Mouse (Mus musculus) monocyte, adult 5-6 weeks (primary cell): Measurements from ENCODE around the gene Coa3. TPM values are rescaled to one million over a fixed set of nuclear protein-coding genes. Genes with fewer than 3 reads are reported as not detected.

Experiments
- ATAC-seq: fragments of 153-309, 156-312 bp; replicated peaks from 2 replicates; pipeline ENCODE4 v1.8.0; 2017; ENCODE audit warnings: mild to moderate bottlenecking; ENCODE audit not compliant: low TSS enrichment, insufficient number of reproducible peaks, severe bottlenecking, poor library complexity, low FRiP score
- total RNA-seq: library from RNA; stranded (forward); fragments of 200-1000, 200-491, 200-594 nt; gene quantifications from 3 replicates; pipeline ENCODE4 v1.2.3, GENCODE M21; 2017

The Coa3 gene
- total RNA-seq, 1 experiment from 2014 or later: 43.1 TPM

GRCm38 (mm10) chr11:101291231-101291630 is 12.3 kb upstream of the Coa3 start:
- ATAC-seq: no peak

GRCm38 (mm10) chr11:101287306-101287705 is 8.4 kb upstream of the Coa3 start:
- peak; percentile 43; the same call in 1 of the 2 replicates for ATAC-seq

- ATAC-seq: no peak
Measured at GRCm38 (mm10) chr11:101283805-101284204, 4.9 kb upstream of the Coa3 start.

GRCm38 (mm10) chr11:101282896-101283295 is 4.0 kb upstream of the Coa3 start:
- no peak for ATAC-seq

GRCm38 (mm10) chr11:101280837-101281236 is 1.9 kb upstream of the Coa3 start:
- no peak for ATAC-seq

GRCm38 (mm10) chr11:101279193-101279569 is 267 bp upstream of the Coa3 start:
- ATAC-seq: no peak

- no peak for ATAC-seq
Measured at GRCm38 (mm10) chr11:101277381-101278222, 1.3 kb downstream of the Coa3 start.

- no peak for ATAC-seq
Measured at GRCm38 (mm10) chr11:101276319-101277070, 2.4 kb downstream of the Coa3 start.

GRCm38 (mm10) chr11:101275309-101275708 is 3.6 kb downstream of the Coa3 start:
- no peak for ATAC-seq

- ATAC-seq: no peak
Measured at GRCm38 (mm10) chr11:101272446-101272845, 6.5 kb downstream of the Coa3 start.

GRCm38 (mm10) chr11:101269577-101270116 is 9.3 kb downstream of the Coa3 start:
- ATAC-seq: no peak

GRCm38 (mm10) chr11:101265906-101266305 is 13.0 kb downstream of the Coa3 start:
- ATAC-seq: no peak

GRCm38 (mm10) chr11:101264954-101265471 is 13.9 kb downstream of the Coa3 start:
- ATAC-seq: no peak

- ATAC-seq: no peak
Measured at GRCm38 (mm10) chr11:101263989-101264280, 15.0 kb downstream of the Coa3 start.

- no peak for ATAC-seq
Measured at GRCm38 (mm10) chr11:101263138-101263988, 15.6 kb downstream of the Coa3 start.

GRCm38 (mm10) chr11:101262272-101262967 is 16.5 kb downstream of the Coa3 start:
- no peak for ATAC-seq

- ATAC-seq: no peak
Measured at GRCm38 (mm10) chr11:101260826-101261380, 18.0 kb downstream of the Coa3 start.
